Mouse (Mus musculus) hindbrain, embryonic 16.5 days (tissue): Measurements from ENCODE around the gene Eya2. TPM values are rescaled to one million over a fixed set of nuclear protein-coding genes. Genes with fewer than 3 reads are reported as not detected.

Experiments used
- ATAC-seq: fragments of 200-750 bp; cut with Nextera tagmentation; 2 replicates; pipeline ENCODE4 v1.8.0; 2017; ENCODE audit warnings: moderate TSS enrichment, moderate library complexity
- H3K27ac ChIP-seq: fragments of 300-500 bp; sonication (generic); 2 replicates; pipeline ENCODE4 v1.5.1; 2014; ENCODE audit warnings: low read depth, mild to moderate bottlenecking, control low read depth, low read length, moderate library complexity
- H3K27me3 ChIP-seq: fragments of 300-500 bp; sonication (generic); replicated peaks from 2 replicates; pipeline ENCODE4 v1.6.1; 2014; ENCODE audit warnings: low read length; ENCODE audit not compliant: control insufficient read depth, insufficient read depth
- H3K36me3 ChIP-seq: fragments of 300-500 bp; sonication (generic); 2 replicates; pipeline ENCODE4 v1.6.1; 2014; ENCODE audit warnings: mild to moderate bottlenecking, low read length, moderate library complexity, mixed read lengths; ENCODE audit not compliant: control insufficient read depth, insufficient read depth
- H3K4me1 ChIP-seq: fragments of 300-500 bp; sonication (generic); 2 replicates; pipeline ENCODE4 v1.6.1; 2014; ENCODE audit warnings: low read depth, low read length; ENCODE audit not compliant: control insufficient read depth, insufficient read depth
- H3K4me2 ChIP-seq: fragments of 300-500 bp; sonication (generic); 2 replicates; pipeline ENCODE4 v1.6.1; 2014; ENCODE audit warnings: mild to moderate bottlenecking, low read length, control low read depth, moderate library complexity
- H3K4me3 ChIP-seq: fragments of 300-500 bp; sonication (generic); 2 replicates; pipeline ENCODE4 v1.5.1; 2014; ENCODE audit warnings: mild to moderate bottlenecking, low read length, control low read depth, moderate library complexity
- H3K9ac ChIP-seq: fragments of 300-500 bp; sonication (generic); 2 replicates; pipeline ENCODE4 v1.6.1; 2014; ENCODE audit warnings: low read depth, mild to moderate bottlenecking, control low read depth, low read length, moderate library complexity
- H3K9me3 ChIP-seq: fragments of 300-500 bp; sonication (generic); 2 replicates; pipeline ENCODE4 v1.6.1; 2014; ENCODE audit warnings: mild to moderate bottlenecking, low read length, moderate library complexity; ENCODE audit not compliant: control insufficient read depth
- WGBS: fragments of 180-500 bp; shearing (Covaris S2); extraction: QIAGEN DNeasy Blood & Tissue Kit; methylation state at CpG from one replicate; pipeline ENCODE4 v1.1.7; 2014; 5-methylcytosine and 5-hydroxymethylcytosine counted together
- polyA plus RNA-seq: library from polyadenylated mRNA; unstranded; fragments of >200 nt; fragmentation: Nextera tagmentation; extraction: Ambion mirVana; gene quantifications from 2 replicates; pipeline ENCODE4 v1.2.1, GENCODE M21; 2015

Eya2 gene
- polyA plus RNA-seq, 1 experiment from 2014 or later, result 8.1 TPM

DNA sequence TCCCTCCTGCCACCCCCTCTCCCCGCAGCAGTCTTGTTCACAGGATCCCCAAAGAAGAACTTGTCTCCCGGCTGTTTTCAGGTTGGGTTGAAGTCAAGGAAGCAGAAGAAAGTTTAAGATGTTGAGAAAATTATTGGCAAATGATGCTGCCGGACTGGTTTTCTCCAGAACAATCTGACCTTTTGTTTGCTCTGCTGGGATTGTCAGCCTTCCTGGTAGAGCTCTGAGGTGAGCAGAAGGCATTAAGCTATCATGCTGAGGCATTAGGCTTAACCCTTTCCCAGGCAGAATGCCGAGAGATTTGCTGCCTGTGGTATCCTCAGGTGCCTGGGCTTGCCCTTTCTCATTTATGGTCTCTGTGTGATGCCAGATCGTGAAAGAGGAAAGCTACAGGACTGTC lies 70.3 kb downstream of the Eya2 start:
- no peak overlapping the region for H3K27ac ChIP-seq
- no peak for ATAC-seq
- no peaks in the 10 kb centered on the region for H3K4me1 ChIP-seq
- no peak overlapping the region for H3K4me2 ChIP-seq
- no peaks in the 10 kb centered on the region for H3K36me3 ChIP-seq
- 60% methylated on average over 5 of the region's 5 CpGs for WGBS
- no peaks in the 10 kb centered on the region for H3K27me3 ChIP-seq
- no peak overlapping the region for H3K9ac ChIP-seq
- no peaks in the 10 kb centered on the region for H3K9me3 ChIP-seq
- H3K4me3 ChIP-seq, result no peak overlapping the region

DNA sequence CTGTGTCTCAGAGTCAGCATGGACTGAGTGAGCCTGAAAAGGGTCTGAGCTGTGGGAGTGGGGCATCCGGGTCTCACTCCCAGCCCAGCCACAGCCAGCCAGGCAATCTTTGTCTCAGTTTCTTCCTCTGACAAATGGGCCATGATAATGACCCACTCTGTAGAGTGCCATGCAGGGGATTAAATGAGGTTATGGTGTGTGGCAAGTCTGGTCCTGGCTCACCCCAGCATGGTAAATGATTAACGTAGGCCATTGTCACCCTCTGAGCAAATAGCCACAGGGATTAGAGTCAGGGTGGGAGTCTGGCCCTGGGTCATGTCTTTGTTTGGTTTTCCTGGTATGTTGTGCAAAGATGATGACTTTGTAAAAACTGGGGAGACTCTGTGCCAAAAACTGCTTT lies 72.3 kb downstream of the Eya2 start:
- WGBS, result 74% methylated on average over 2 of the region's 2 CpGs

DNA sequence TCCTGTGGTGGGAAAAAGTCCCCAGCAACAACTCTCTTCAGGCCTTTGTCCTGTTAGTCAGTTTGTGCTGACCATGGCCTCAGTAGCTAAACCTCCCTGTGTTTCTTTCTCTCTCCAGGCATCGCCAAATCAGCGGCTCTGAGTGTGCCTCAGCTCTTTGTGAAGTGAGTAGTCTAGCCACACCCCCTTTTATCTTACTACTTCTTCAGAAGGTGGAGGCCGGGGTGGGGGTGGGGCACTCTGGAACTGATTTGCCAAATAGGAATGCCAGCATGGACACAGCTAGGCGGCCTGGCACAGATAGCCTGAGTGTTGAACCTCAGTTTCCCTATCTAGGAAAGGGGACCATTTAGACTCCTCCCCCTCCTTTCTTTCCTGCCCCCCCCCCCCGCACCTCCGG lies 87.9 kb downstream of the Eya2 start:
- Histone ChIP-seq H3K27me3 (no peaks in the 10 kb centered on the region), H3K27ac (no peak overlapping the region), H3K4me2 (no peak overlapping the region), H3K9me3 (no peaks in the 10 kb centered on the region), H3K9ac (no peak overlapping the region), H3K36me3 (no peaks in the 10 kb centered on the region), H3K4me1 (no peaks in the 10 kb centered on the region), H3K4me3 (no peak overlapping the region)
- 37% methylated on average over 5 of the region's 6 CpGs for WGBS
- no peak for ATAC-seq

More for the DNA sequence above, 72.3 kb downstream of the Eya2 start:
- no peak overlapping the region for H3K4me2 ChIP-seq
- no peak overlapping the region for H3K27ac ChIP-seq
- no peak overlapping the region for H3K4me3 ChIP-seq
- no peaks in the 10 kb centered on the region for H3K9me3 ChIP-seq
- ATAC-seq, result no peak
- no peaks in the 10 kb centered on the region for H3K36me3 ChIP-seq
- no peaks in the 10 kb centered on the region for H3K4me1 ChIP-seq
- H3K27me3 ChIP-seq, result no peaks in the 10 kb centered on the region
- H3K9ac ChIP-seq, result no peak overlapping the region

DNA sequence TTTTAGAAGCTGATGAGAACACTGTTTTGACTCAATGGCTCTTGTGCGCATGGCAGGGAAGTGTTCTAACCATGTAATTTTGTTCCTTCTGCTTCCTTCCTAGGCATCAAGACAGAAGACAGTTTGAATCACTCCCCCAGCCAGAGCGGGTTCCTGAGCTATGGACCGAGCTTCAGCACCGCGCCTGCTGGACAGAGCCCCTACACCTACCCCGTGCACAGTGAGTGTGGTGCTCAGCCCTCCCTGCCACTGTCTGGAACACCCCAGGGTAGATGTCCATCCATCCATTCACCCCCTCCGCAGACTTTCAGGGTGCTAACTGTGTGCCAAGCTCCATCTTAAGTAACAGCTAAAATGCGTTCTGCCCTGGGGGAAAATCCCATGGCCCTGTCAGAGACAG lies 92.7 kb downstream of the Eya2 start:
- Histone ChIP-seq H3K27ac (no peak overlapping the region), H3K4me2 (no peak overlapping the region), H3K36me3 (no peaks in the 10 kb centered on the region), H3K27me3 (no peaks in the 10 kb centered on the region), H3K9ac (no peak overlapping the region), H3K4me3 (no peak overlapping the region), H3K9me3 (no peaks in the 10 kb centered on the region), H3K4me1 (no peaks in the 10 kb centered on the region)
- no peak for ATAC-seq
- 32% methylated on average over 8 of the region's 8 CpGs for WGBS

DNA sequence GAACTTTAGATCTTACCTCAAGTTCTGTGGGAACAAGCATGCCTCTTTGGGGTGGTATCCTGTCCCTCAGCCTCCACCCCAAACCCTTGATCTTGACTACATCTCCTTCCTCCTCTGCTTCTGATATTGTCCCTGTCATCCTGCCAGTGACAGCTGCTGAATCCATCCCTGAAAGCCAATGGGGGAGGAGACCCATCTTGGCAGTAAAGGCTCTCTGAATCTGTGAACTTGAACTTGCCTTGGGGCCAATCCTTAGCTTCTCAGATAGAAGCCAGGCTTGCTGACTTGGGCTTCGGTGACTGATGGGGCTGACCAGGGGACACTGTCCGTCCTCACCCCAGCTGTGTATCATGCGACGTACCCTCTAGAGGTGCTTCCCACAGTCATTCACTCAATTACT lies 94.1 kb downstream of the Eya2 start:
- H3K9ac ChIP-seq, result no peak overlapping the region
- no peak overlapping the region for H3K27ac ChIP-seq
- H3K4me1 ChIP-seq, result no peaks in the 10 kb centered on the region
- ATAC-seq, result no peak
- no peak overlapping the region for H3K4me2 ChIP-seq
- 87% methylated on average over 4 of the region's 4 CpGs for WGBS
- no peak overlapping the region for H3K4me3 ChIP-seq
- no peaks in the 10 kb centered on the region for H3K36me3 ChIP-seq
- no peaks in the 10 kb centered on the region for H3K9me3 ChIP-seq
- no peaks in the 10 kb centered on the region for H3K27me3 ChIP-seq

- no peaks in the 10 kb centered on the region for H3K27me3 ChIP-seq
- ATAC-seq, result no peak
- no peak overlapping the region for H3K4me3 ChIP-seq
- H3K9me3 ChIP-seq, result no peaks in the 10 kb centered on the region
- H3K4me1 ChIP-seq, result no peaks in the 10 kb centered on the region
- no peak overlapping the region for H3K4me2 ChIP-seq
- no peak overlapping the region for H3K9ac ChIP-seq
- no peaks in the 10 kb centered on the region for H3K36me3 ChIP-seq
- WGBS, result 86% methylated on average over 3 of the region's 3 CpGs
- H3K27ac ChIP-seq, result no peak overlapping the region
Observed at GRCm38 (mm10) chr2:165691016-165691415, 96.2 kb downstream of the Eya2 start.

GRCm38 (mm10) chr2:165692944-165693660 lies 98.3 kb downstream of the Eya2 start:
- Histone ChIP-seq H3K4me3 (no peak overlapping the region), H3K9ac (no peak overlapping the region), H3K27ac (no peak overlapping the region), H3K36me3 (no peaks in the 10 kb centered on the region), H3K4me1 (no peaks in the 10 kb centered on the region), H3K27me3 (no peaks in the 10 kb centered on the region), H3K4me2 (no peak overlapping the region), H3K9me3 (no peaks in the 10 kb centered on the region)
- ATAC-seq, result 0 out of 2 replicates have a peak, but pooled peaks have one; percentile 48
- 60% methylated on average over 4 of the region's 4 CpGs for WGBS

DNA sequence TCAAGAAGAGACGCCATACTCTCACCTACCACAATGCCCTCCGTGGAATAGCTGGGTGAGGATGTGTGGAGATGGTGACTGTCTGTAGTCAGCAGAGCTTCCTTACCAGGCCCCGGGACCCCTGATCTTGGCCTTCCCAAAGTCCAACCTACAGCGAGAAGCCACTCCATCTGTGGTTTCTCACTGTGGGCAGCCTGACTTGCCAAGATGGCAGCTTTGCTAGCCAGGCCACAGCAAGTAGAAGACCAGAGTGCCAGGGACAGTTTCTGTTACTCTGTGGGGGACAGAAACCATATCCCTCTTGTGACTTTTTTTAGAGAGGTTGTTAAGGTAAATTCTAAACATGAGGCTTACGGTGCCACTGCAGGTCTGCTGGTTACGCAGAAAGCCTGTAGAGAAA lies 99.9 kb downstream of the Eya2 start:
- no peak for ATAC-seq
- no peaks in the 10 kb centered on the region for H3K27me3 ChIP-seq
- no peaks in the 10 kb centered on the region for H3K4me1 ChIP-seq
- no peak overlapping the region for H3K4me3 ChIP-seq
- H3K9me3 ChIP-seq, result no peaks in the 10 kb centered on the region
- no peak overlapping the region for H3K4me2 ChIP-seq
- H3K9ac ChIP-seq, result no peak overlapping the region
- WGBS, result 88% methylated on average over 6 of the region's 6 CpGs
- H3K27ac ChIP-seq, result no peak overlapping the region
- H3K36me3 ChIP-seq, result no peaks in the 10 kb centered on the region

GRCm38 (mm10) chr2:165700252-165700908 lies 105.5 kb downstream of the Eya2 start:
- Histone ChIP-seq H3K4me1 (no peaks in the 10 kb centered on the region), H3K4me3 (no peak overlapping the region), H3K36me3 (no peaks in the 10 kb centered on the region), H3K4me2 (no peak overlapping the region), H3K27me3 (no peaks in the 10 kb centered on the region), H3K9me3 (no peaks in the 10 kb centered on the region), H3K27ac (no peak overlapping the region), H3K9ac (0 out of 2 replicates have a peak overlapping the region, but pooled peaks have one; percentile 5)
- WGBS, result 24% methylated on average over 19 of the region's 19 CpGs
- 0 out of 2 replicates have a peak, but pooled peaks have one; percentile 61 for ATAC-seq
